Mouse (Mus musculus) CD4-positive, CD25-positive, alpha-beta regulatory T cell, adult 2 months (primary cell): Measurements from ENCODE around the gene Mgll.

Experiments
- DNase-seq: peaks from one replicate; pipeline ENCODE4 v3.0.0-alpha.2; 2012; ENCODE audit warnings: low read depth, low spot score

Gene Mgll

GRCm38 (mm10) chr6:88717143-88718032 is 6.8 kb upstream of the Mgll start:
- DNase-seq = no peak

GRCm38 (mm10) chr6:88718033-88718725 is 6.0 kb upstream of the Mgll start:
- DNase-seq = no peak

- DNase-seq = no peak
Observed at GRCm38 (mm10) chr6:88721059-88721458, 3.2 kb upstream of the Mgll start.

GRCm38 (mm10) chr6:88722906-88723305 is 1.3 kb upstream of the Mgll start:
- no peak for DNase-seq

- no peak for DNase-seq
Observed at GRCm38 (mm10) chr6:88723806-88724312, 353 bp upstream of the Mgll start.

- DNase-seq = no peak
Observed at GRCm38 (mm10) chr6:88725590-88725989, 1.4 kb downstream of the Mgll start.

- DNase-seq = no peak
Observed at GRCm38 (mm10) chr6:88726252-88727211, 2.3 kb downstream of the Mgll start.

GRCm38 (mm10) chr6:88727490-88727889 is 3.3 kb downstream of the Mgll start:
- no peak for DNase-seq

GRCm38 (mm10) chr6:88728054-88728453 is 3.8 kb downstream of the Mgll start:
- no peak for DNase-seq

- DNase-seq = no peak
Observed at GRCm38 (mm10) chr6:88728515-88728914, 4.3 kb downstream of the Mgll start.

- DNase-seq = no peak
Observed at GRCm38 (mm10) chr6:88731211-88731751, 7.1 kb downstream of the Mgll start.

- DNase-seq = no peak
Observed at GRCm38 (mm10) chr6:88731991-88732390, 7.8 kb downstream of the Mgll start.

GRCm38 (mm10) chr6:88732643-88733613 is 8.7 kb downstream of the Mgll start:
- DNase-seq = no peak

GRCm38 (mm10) chr6:88736337-88736736 is 12.1 kb downstream of the Mgll start:
- no peak for DNase-seq

- DNase-seq = peak; percentile 31
Observed at GRCm38 (mm10) chr6:88736741-88737508, 12.7 kb downstream of the Mgll start.

- DNase-seq = no peak
Observed at GRCm38 (mm10) chr6:88737509-88737888, 13.3 kb downstream of the Mgll start.

GRCm38 (mm10) chr6:88741041-88741440 is 16.8 kb downstream of the Mgll start:
- no peak for DNase-seq

GRCm38 (mm10) chr6:88741791-88742190 is 17.6 kb downstream of the Mgll start:
- DNase-seq = no peak

GRCm38 (mm10) chr6:88742286-88743011 is 18.2 kb downstream of the Mgll start:
- DNase-seq = no peak
